Mouse (Mus musculus) CH12.LX (cell line): Measurements from ENCODE around the gene Cpsf4. TPM values are rescaled to one million over a fixed set of nuclear protein-coding genes. Genes with fewer than 3 reads are reported as not detected.
A peak's percentile ranks its signal among the peaks of the same experiment; 100 is the strongest.

Source experiments
- DNase-seq: peaks from one replicate; pipeline ENCODE4 v3.0.0-alpha.2; 2013; ENCODE audit errors: extremely low read depth
- H3K27ac ChIP-seq: 2 replicates; pipeline ENCODE4 v1.5.1; 2012; ENCODE audit warnings: low read depth, mild to moderate bottlenecking, control low read depth, moderate library complexity; ENCODE audit not compliant: insufficient read depth
- H3K27me3 ChIP-seq: replicated peaks from 2 replicates; pipeline ENCODE3; 2012; ENCODE audit warnings: inconsistent platforms
- H3K36me3 ChIP-seq, 2 experiments: replicated peaks in 1 of 2; 2 replicates each; pipeline versions ENCODE3 to v1.6.1; 2012; ENCODE audit warnings: inconsistent platforms in 1 of 2, low read length in 1 of 2, mild to moderate bottlenecking in 1 of 2, mixed read lengths in 1 of 2, moderate library complexity in 1 of 2; ENCODE audit not compliant: control insufficient read depth in 1 of 2, insufficient read depth in 1 of 2
- H3K4me1 ChIP-seq, 2 experiments: 2 replicates each; pipeline ENCODE4 v1.6.1; 2012; ENCODE audit warnings: inconsistent platforms in 1 of 2, moderate library complexity in 1 of 2; ENCODE audit not compliant: insufficient read depth in 2 of 2, control insufficient read depth in 1 of 2
- H3K4me2 ChIP-seq: 2 replicates; pipeline ENCODE4 v1.6.1; 2012; ENCODE audit warnings: low read depth, mild to moderate bottlenecking, control low read depth; ENCODE audit not compliant: poor library complexity, insufficient read depth, severe bottlenecking
- H3K4me3 ChIP-seq, 3 experiments: fragments of 150-350 bp in 1 of 3; sonication (generic) in 1 of 3; replicated peaks in 1 of 3; 2 replicates each; pipeline versions ENCODE3 to v1.5.1; 2011 to 2012; ENCODE audit warnings: low read depth in 2 of 3, low read length in 2 of 3, mild to moderate bottlenecking in 2 of 3, moderate library complexity in 2 of 3, control low read depth in 1 of 3, improper control_type of control experiment in 1 of 3, inconsistent platforms in 1 of 3, mixed read lengths in 1 of 3; ENCODE audit not compliant: poor library complexity in 1 of 3
- H3K79me2 ChIP-seq: replicated peaks from 2 replicates; pipeline ENCODE4 v1.6.1; 2012; ENCODE audit warnings: mild to moderate bottlenecking, moderate library complexity; ENCODE audit not compliant: control insufficient read depth, poor library complexity, insufficient read depth, severe bottlenecking; ENCODE audit errors: extremely low read depth
- H3K9ac ChIP-seq: 2 replicates; pipeline ENCODE4 v1.6.1; 2012; ENCODE audit warnings: low read depth, mild to moderate bottlenecking, control low read depth, moderate library complexity; ENCODE audit not compliant: insufficient read depth
- H3K9me3 ChIP-seq: replicated peaks from 2 replicates; pipeline ENCODE3; 2012; ENCODE audit warnings: low read length, inconsistent platforms, mixed read lengths
- BHLHE40 ChIP-seq: IDR thresholded peaks from 2 replicates; pipeline ENCODE4 v1.6.1; 2011; ENCODE audit warnings: mild to moderate bottlenecking, low read depth, low read length, improper control_type of control experiment
- CHD1 ChIP-seq: IDR thresholded peaks from 2 replicates; pipeline ENCODE4 v1.6.1; 2012; ENCODE audit warnings: low read depth, low read length, improper control_type of control experiment, inconsistent platforms
- CHD2 ChIP-seq: IDR thresholded peaks from 2 replicates; pipeline ENCODE4 v1.6.1; 2011; ENCODE audit warnings: low read length, improper control_type of control experiment
- ETS1 ChIP-seq: conservative IDR thresholded peaks from 2 replicates; pipeline ENCODE4 v1.6.1; 2012; ENCODE audit warnings: low read depth, mild to moderate bottlenecking, inconsistent platforms, low read length, improper control_type of control experiment, moderate library complexity
- HCFC1 ChIP-seq: IDR thresholded peaks from 2 replicates; pipeline ENCODE4 v1.6.1; 2012; ENCODE audit warnings: low read depth, mild to moderate bottlenecking, inconsistent platforms, low read length, improper control_type of control experiment
- MAFK ChIP-seq: IDR thresholded peaks from 2 replicates; pipeline ENCODE4 v1.6.1; 2011; ENCODE audit warnings: low read length, improper control_type of control experiment; ENCODE audit not compliant: insufficient replicate concordance
- MAX ChIP-seq: IDR thresholded peaks from 2 replicates; pipeline ENCODE4 v1.6.1; 2011; ENCODE audit warnings: low read length, improper control_type of control experiment
- MYC ChIP-seq: IDR thresholded peaks from 2 replicates; pipeline ENCODE4 v1.6.1; 2011; ENCODE audit warnings: low read depth, mild to moderate bottlenecking, improper control_type of control experiment, low read length
- POLR2A ChIP-seq: IDR thresholded peaks from 2 replicates; pipeline ENCODE4 v1.6.1; 2011; ENCODE audit warnings: low read depth, mild to moderate bottlenecking, improper control_type of control experiment, low read length
- POLR2AphosphoS2 ChIP-seq: IDR thresholded peaks from 2 replicates; pipeline ENCODE4 v1.6.1; 2011; ENCODE audit warnings: low read depth, low read length, improper control_type of control experiment
- SIN3A ChIP-seq: IDR thresholded peaks from 2 replicates; pipeline ENCODE4 v1.6.1; 2012; ENCODE audit warnings: low read length, improper control_type of control experiment, inconsistent platforms
- SMC3 ChIP-seq: IDR thresholded peaks from 2 replicates; pipeline ENCODE4 v1.6.1; 2011; ENCODE audit warnings: low read depth, low read length, improper control_type of control experiment
- TBP ChIP-seq: conservative IDR thresholded peaks from 2 replicates; pipeline ENCODE4 v1.6.1; 2011; ENCODE audit warnings: low read depth, low read length, improper control_type of control experiment
- UBTF ChIP-seq: IDR thresholded peaks from 2 replicates; pipeline ENCODE4 v1.6.1; 2012; ENCODE audit warnings: low read depth, mild to moderate bottlenecking, inconsistent platforms, low read length, improper control_type of control experiment, moderate library complexity
- USF1 ChIP-seq: IDR thresholded peaks from 2 replicates; pipeline ENCODE4 v1.6.1; 2014; ENCODE audit warnings: low read depth, mild to moderate bottlenecking, inconsistent platforms, low read length, improper control_type of control experiment
- ZKSCAN1 ChIP-seq: IDR thresholded peaks from 2 replicates; pipeline ENCODE4 v1.6.1; 2012; ENCODE audit warnings: low read depth, inconsistent platforms, low read length, improper control_type of control experiment, borderline replicate concordance
- ZMIZ1 ChIP-seq: IDR thresholded peaks from 2 replicates; pipeline ENCODE4 v1.6.1; 2012; ENCODE audit warnings: low read depth, mild to moderate bottlenecking, inconsistent platforms, low read length, improper control_type of control experiment
- dilution Hi-C: fragments of 300-500 bp; cut with MboI; formaldehyde crosslinking; loops from 2 replicates; pipeline ENCODE4 v1.14.3; 2020; ENCODE audit warnings: low sequenced_read_pairs; ENCODE audit not compliant: extremely low pct_unique_long_range_greater_than_20kb, extremely low pct_ligation_motif_present
- in situ Hi-C: fragments of 300-500 bp; cut with MboI; formaldehyde crosslinking; loops from 3 replicates; pipeline ENCODE4 v1.14.3; 2019; ENCODE audit warnings: low sequenced_read_pairs, low pct_ligation_motif_present, low pct_unique_long_range_greater_than_20kb, mixed read lengths
- polyA plus RNA-seq: library from polyadenylated mRNA; unstranded; fragments of >175 nt; gene quantifications from 2 replicates; pipeline ENCODE4 v1.2.1, GENCODE M21; 2012; ENCODE audit warnings: low read depth; ENCODE audit not compliant: insufficient read length
- total RNA-seq, 2 experiments: library from RNA; depleted of rRNA; stranded (reverse); fragments of 300-350 nt in 1 of 2; fragments of >200 nt in 1 of 2; gene quantifications; 2 replicates each; pipeline ENCODE4 v1.2.3; 2012 to 2014

Gene Cpsf4
- total and polyA plus RNA-seq, 3 experiments, result 56.3 to 70.7 (median 59.2) TPM

GRCm38 (mm10) chr5:145205041-145205440 lies 38.0 kb downstream of the Cpsf4 start:
- no peak for DNase-seq

GRCm38 (mm10) chr5:145207385-145207784 lies 40.4 kb downstream of the Cpsf4 start:
- Histone ChIP-seq H3K9me3 (no peaks in the 10 kb centered on the region), H3K36me3 (peaks cover 29 to 39% of the 10 kb centered on the region in 2 experiments), H3K4me2 (no peak overlapping the region), H3K4me1 (peaks cover 0 to 19% of the 10 kb centered on the region in 2 experiments; a peak in 2 of 4 replicates), H3K4me3 (no peak overlapping the region), H3K27me3 (no peaks in the 10 kb centered on the region), H3K9ac (no peak overlapping the region), H3K79me2 (no peaks in the 10 kb centered on the region; the same call in 1 of the 2 replicates), H3K27ac (no peak overlapping the region)
- TF ChIP-seq HCFC1, result no peak
- no peak for TF ChIP-seq POLR2AphosphoS2
- no peak for TF ChIP-seq ZKSCAN1
- no peak for TF ChIP-seq TBP
- no peak for TF ChIP-seq MAFK
- TF ChIP-seq MYC, result no peak
- TF ChIP-seq UBTF, result no peak
- TF ChIP-seq SMC3, result no peak
- no peak for TF ChIP-seq CHD2
- TF ChIP-seq BHLHE40, result no peak
- no peak for TF ChIP-seq ETS1
- TF ChIP-seq CHD1, result no peak
- TF ChIP-seq ZMIZ1, result no peak
- dilution Hi-C loops, result no loop called here
- DNase-seq, result no peak
- in situ Hi-C loops, result no loop called here

More at GRCm38 (mm10) chr5:145205041-145205440, 38.0 kb downstream of the Cpsf4 start:
- H3K27ac ChIP-seq, result no peak overlapping the region
- H3K36me3 ChIP-seq, result peaks cover 10 to 16% of the 10 kb centered on the region in 2 experiments
- H3K9ac ChIP-seq, result peak overlapping the region; percentile 85
- H3K9me3 ChIP-seq, result no peaks in the 10 kb centered on the region
- dilution Hi-C loops (no loop called here), in situ Hi-C loops (no loop called here)
- TF ChIP-seq MAFK (no peak), USF1 (no peak), POLR2A (no peak), CHD1 (no peak), SIN3A (no peak), MAX (no peak)
- H3K4me2 ChIP-seq, result peak overlapping the region; percentile 65
- H3K27me3 ChIP-seq, result no peaks in the 10 kb centered on the region
- peaks cover 0 to 26% of the 10 kb centered on the region in 2 experiments; a peak in 2 of 4 replicates for H3K4me1 ChIP-seq
- peak overlapping the region; percentile 65 to 80 (median 66) for H3K4me3 ChIP-seq
- peaks cover 12% of the 10 kb centered on the region for H3K79me2 ChIP-seq
